Mouse (Mus musculus) skeletal muscle tissue, postnatal 0 days (tissue): ENCODE data around the gene Gm6169. TPM values are rescaled to one million over a fixed set of nuclear protein-coding genes. Genes with fewer than 3 reads are reported as not detected.

Experiments
- polyA plus RNA-seq: library from polyadenylated mRNA; unstranded; fragments of >200 nt; fragmentation: Nextera tagmentation; extraction: Ambion mirVana; gene quantifications from 2 replicates; pipeline ENCODE4 v1.2.1, GENCODE M21; 2015

The Gm6169 gene
- polyA plus RNA-seq: 2.2 and 2.6 TPM in 2 replicates

GRCm38 (mm10) chr13:97099187-97099852 lies at the start of gene Gm6169:
Gm6169 (minus strand) TSS chr13:97099237.

GRCm38 (mm10) chr13:97137466-97138400 lies 38.7 kb upstream of the Gm6169 start, which contains the start of the genes Gfm2 and Nsa2:
Gfm2 (plus strand) TSS chr13:97137937.
Nsa2 (minus strand) TSS chr13:97137937.

GRCm38 (mm10) chr13:97066649-97067550 lies 32.1 kb downstream of the Gm6169 start, which contains the start of gene Fam169a:
Fam169a (plus strand) TSS chr13:97067286.

Other genes with a start within 250 kb of the Gm6169 start
- gene Gcnt4, start 174.5 kb downstream of the Gm6169 start, polyA plus RNA-seq: 0.08 and 0.10 TPM in 2 replicates
- gene 1700029F12Rik, start 64.9 kb downstream of the Gm6169 start, polyA plus RNA-seq: not detected in 2 replicates
- 0.10 and 0.24 TPM in 2 replicates for gene Fam169a, start 32.0 kb downstream of the Gm6169 start, polyA plus RNA-seq
- gene Gfm2, start 38.7 kb upstream of the Gm6169 start, polyA plus RNA-seq: 18.2 and 18.4 TPM in 2 replicates
- 47.4 and 50.4 TPM in 2 replicates for gene Nsa2, start 38.7 kb upstream of the Gm6169 start, polyA plus RNA-seq
- gene Hexb, start 99.1 kb upstream of the Gm6169 start, polyA plus RNA-seq: 23.4 and 30.6 TPM in 2 replicates
- gene Enc1, start 141.9 kb upstream of the Gm6169 start, polyA plus RNA-seq: 2.0 and 2.2 TPM in 2 replicates